Mouse (Mus musculus): Measurements from ENCODE around the gene Pfdn5.
A peak's percentile ranks its signal among the peaks of the same experiment; 100 is the strongest.

Pfdn5 gene

GRCm38 (mm10) chr15:102326022-102326576, at the start of gene Pfdn5:
Gene Pfdn5, plus strand, starts transcription at chr15:102326116.
- DNase-seq (ENCODE audit: low spot score in 2 of 2): peak; percentile 89 to 94

- no peak for DNase-seq (ENCODE audit: low spot score in 2 of 2)
Observed at GRCm38 (mm10) chr15:102278726-102279091, 47.2 kb upstream of the Pfdn5 start.

GRCm38 (mm10) chr15:102279092-102279782, 46.7 kb upstream of the Pfdn5 start, which contains the start of gene Mfsd5:
Gene Mfsd5, plus strand, starts transcription at chr15:102279454.
- peak; percentile 87 to 94 for DNase-seq (ENCODE audit: low spot score in 2 of 2)

- no peak for DNase-seq (ENCODE audit: low spot score in 2 of 2)
Observed at GRCm38 (mm10) chr15:102279783-102280520, 46.0 kb upstream of the Pfdn5 start.

GRCm38 (mm10) chr15:102280623-102281022, 45.3 kb upstream of the Pfdn5 start:
- no peak for DNase-seq (ENCODE audit: low spot score in 2 of 2)

- no peak for DNase-seq (ENCODE audit: low spot score in 2 of 2)
Observed at GRCm38 (mm10) chr15:102282463-102283292, 43.2 kb upstream of the Pfdn5 start.

- DNase-seq (ENCODE audit: low spot score in 2 of 2): no peak
Observed at GRCm38 (mm10) chr15:102283648-102284047, 42.3 kb upstream of the Pfdn5 start.

GRCm38 (mm10) chr15:102287395-102287794, 38.5 kb upstream of the Pfdn5 start:
- DNase-seq (ENCODE audit: low spot score in 2 of 2): no peak

GRCm38 (mm10) chr15:102295633-102296367, 30.1 kb upstream of the Pfdn5 start, which contains the start of gene Espl1:
Gene Espl1, plus strand, starts transcription at chr15:102296266.
- DNase-seq (ENCODE audit: low spot score in 2 of 2): peak; percentile 94 to 96

GRCm38 (mm10) chr15:102296368-102297006, 29.4 kb upstream of the Pfdn5 start:
- DNase-seq (ENCODE audit: low spot score in 2 of 2): no peak

- DNase-seq (ENCODE audit: low spot score in 2 of 2): no peak
Observed at GRCm38 (mm10) chr15:102302542-102302941, 23.4 kb upstream of the Pfdn5 start.

GRCm38 (mm10) chr15:102308717-102309116, 17.2 kb upstream of the Pfdn5 start:
- no peak for DNase-seq (ENCODE audit: low spot score in 2 of 2)

GRCm38 (mm10) chr15:102310074-102310845, 15.7 kb upstream of the Pfdn5 start:
- no peak for DNase-seq (ENCODE audit: low spot score in 2 of 2)

GRCm38 (mm10) chr15:102311489-102311888, 14.4 kb upstream of the Pfdn5 start:
- DNase-seq (ENCODE audit: low spot score in 2 of 2): no peak

GRCm38 (mm10) chr15:102315292-102315691, 10.6 kb upstream of the Pfdn5 start:
- DNase-seq (ENCODE audit: low spot score in 2 of 2): no peak

GRCm38 (mm10) chr15:102316263-102316662, 9.7 kb upstream of the Pfdn5 start:
- DNase-seq (ENCODE audit: low spot score in 2 of 2): peak; percentile 60 to 76

GRCm38 (mm10) chr15:102324654-102325473, 1.1 kb upstream of the Pfdn5 start:
- DNase-seq (ENCODE audit: low spot score in 2 of 2): no peak

GRCm38 (mm10) chr15:102326892-102327291, 976 bp downstream of the Pfdn5 start:
- no peak for DNase-seq (ENCODE audit: low spot score in 2 of 2)

- DNase-seq (ENCODE audit: low spot score in 2 of 2): peak; percentile 78 to 88
Observed at GRCm38 (mm10) chr15:102331610-102332015, 5.7 kb downstream of the Pfdn5 start, which contains the start of gene Myg1. Gene Myg1, plus strand, starts transcription at chr15:102331709.
